Comparison of ENCODE assay signal across 39 mouse cellular contexts in genomic region chr5:7325594-7325993, GRCm38 (mm10). TPM values are rescaled to one million over a fixed set of nuclear protein-coding genes. Genes with fewer than 3 reads are reported as not detected.
DNase-seq lines count a peak whose midpoint lies in the region; ATAC-seq and TF ChIP-seq lines count a peak whose summit lies in the region.
"Had no signal": no experiment of that assay in that cellular context is flagged by ENCODE, and none has a peak within 500 bp of the region (broad histone marks: within the 10 kb centered on the region; RNA-seq: fewer than 3 reads in every experiment).

No protein-coding gene starts in this region.

- H3K4me2 ChIP-seq in hindbrain, embryonic 13.5 days: no peak overlapping the region
- no peak overlapping the region for H3K4me2 ChIP-seq in neural tube, embryonic 13.5 days
- H3K4me2 ChIP-seq in neural tube, embryonic 15.5 days: no peak overlapping the region
- H3K4me2 ChIP-seq in hindbrain, postnatal 0 days (ENCODE audit: low read depth, low read length): no peak overlapping the region
- no peak overlapping the region for H3K4me2 ChIP-seq in midbrain, postnatal 0 days (ENCODE audit: low read depth, low read length, poor library complexity, severe bottlenecking)
- H3K4me2 ChIP-seq: embryonic facial prominence, embryonic 13.5 days; limb, embryonic 13.5 days; liver, embryonic 11.5 days; midbrain, embryonic 12.5 days had no signal

- H3K9me3 ChIP-seq in hindbrain, embryonic 13.5 days: no peaks in the 10 kb centered on the region
- no peaks in the 10 kb centered on the region for H3K9me3 ChIP-seq in hindbrain, embryonic 10.5 days
- H3K9me3 ChIP-seq in neural tube, embryonic 13.5 days: no peaks in the 10 kb centered on the region
- H3K9me3 ChIP-seq in neural tube, embryonic 15.5 days (replicated peaks): no peaks in the 10 kb centered on the region
- no peaks in the 10 kb centered on the region for H3K9me3 ChIP-seq in hindbrain, postnatal 0 days (ENCODE audit: low read length)
- H3K9me3 ChIP-seq in midbrain, postnatal 0 days (ENCODE audit: low read length): no peaks in the 10 kb centered on the region
- H3K9me3 ChIP-seq: embryonic facial prominence, embryonic 13.5 days; forebrain, embryonic 10.5 days; heart, embryonic 10.5 days; limb, embryonic 13.5 days; midbrain, embryonic 12.5 days had no signal

- ATAC-seq in hindbrain, embryonic 13.5 days (ENCODE audit: low FRiP score): peak; percentile 54; the same call in 1 of the 2 replicates
- peak; percentile 63 for ATAC-seq in neural tube, embryonic 13.5 days (ENCODE audit: low read depth)
- no peak for ATAC-seq in neural tube, embryonic 15.5 days (ENCODE audit: low FRiP score)
- peak; percentile 53; the same call in 1 of the 2 replicates for ATAC-seq in hindbrain, postnatal 0 days
- ATAC-seq in midbrain, postnatal 0 days (ENCODE audit: low FRiP score): peak; percentile 49; the same call in 1 of the 2 replicates
- ATAC-seq: CD4-positive, CD25-positive, alpha-beta regulatory T cell, adult 4 months; inflammation-experienced regulatory T-cells, adult 6 months; liver, postnatal 0 days had no signal

- DNase-seq in hindbrain, embryonic 10.5 days (ENCODE audit: low spot score): no peak
- peak; percentile 54 for DNase-seq in hindbrain, postnatal 0 days (ENCODE audit: low spot score)
- DNase-seq in midbrain, postnatal 0 days (ENCODE audit: low spot score): peak; percentile 31
- DNase-seq in spleen, postnatal 36 days (ENCODE audit: low spot score in 2 of 2): no peak
- DNase-seq: adrenal gland, postnatal 14 days; cerebellum, adult 18-20 months; cerebellum, postnatal 10 days; gastrocnemius, postnatal 14 days; heart, postnatal 36 days; kidney, adult 11 months; kidney, postnatal 14 days; liver, postnatal 0 days; lung, postnatal 10 days; right cerebral cortex, postnatal 25 days; spleen, adult 18-20 months; thymus, adult 18-20 months; thymus, postnatal 25 days had no signal

- 66% methylated on average over 4 of the region's 4 CpGs for WGBS in hindbrain, embryonic 13.5 days
- WGBS in hindbrain, embryonic 10.5 days: 73% methylated on average over 4 of the region's 4 CpGs
- WGBS in neural tube, embryonic 13.5 days: 76% methylated on average over 4 of the region's 4 CpGs
- WGBS in neural tube, embryonic 15.5 days: 61% methylated on average over 4 of the region's 4 CpGs
- WGBS in hindbrain, postnatal 0 days: 41% methylated on average over 4 of the region's 4 CpGs
- 62% methylated on average over 4 of the region's 4 CpGs for WGBS in midbrain, postnatal 0 days

- no peak overlapping the region for H3K4me3 ChIP-seq in hindbrain, embryonic 13.5 days
- no peak overlapping the region for H3K4me3 ChIP-seq in hindbrain, embryonic 10.5 days
- no peak overlapping the region for H3K4me3 ChIP-seq in neural tube, embryonic 13.5 days
- no peak overlapping the region for H3K4me3 ChIP-seq in neural tube, embryonic 15.5 days (replicated peaks)
- H3K4me3 ChIP-seq in hindbrain, postnatal 0 days (ENCODE audit: low read length): no peak overlapping the region
- H3K4me3 ChIP-seq in midbrain, postnatal 0 days (ENCODE audit: low read depth, low read length): no peak overlapping the region
- H3K4me3 ChIP-seq: embryonic facial prominence, embryonic 13.5 days; forebrain, embryonic 10.5 days; heart, embryonic 10.5 days; limb, embryonic 13.5 days; midbrain, embryonic 12.5 days; myocyte had no signal

- H3K27ac ChIP-seq in hindbrain, embryonic 13.5 days: no peak overlapping the region
- H3K27ac ChIP-seq in hindbrain, embryonic 10.5 days: no peak overlapping the region
- no peak overlapping the region for H3K27ac ChIP-seq in neural tube, embryonic 13.5 days (replicated peaks)
- H3K27ac ChIP-seq in neural tube, embryonic 15.5 days (replicated peaks): no peak overlapping the region
- H3K27ac ChIP-seq in hindbrain, postnatal 0 days: no peak overlapping the region
- no peak overlapping the region for H3K27ac ChIP-seq in midbrain, postnatal 0 days (ENCODE audit: low read depth, low read length)
- H3K27ac ChIP-seq: embryonic facial prominence, embryonic 13.5 days; forebrain, embryonic 10.5 days; heart, embryonic 10.5 days; limb, embryonic 13.5 days; midbrain, embryonic 12.5 days; stomach, postnatal 0 days had no signal

- no peaks in the 10 kb centered on the region for H3K36me3 ChIP-seq in hindbrain, embryonic 13.5 days
- H3K36me3 ChIP-seq in hindbrain, embryonic 10.5 days: no peaks in the 10 kb centered on the region
- no peaks in the 10 kb centered on the region for H3K36me3 ChIP-seq in neural tube, embryonic 13.5 days
- H3K36me3 ChIP-seq in neural tube, embryonic 15.5 days: no peaks in the 10 kb centered on the region
- H3K36me3 ChIP-seq in hindbrain, postnatal 0 days (ENCODE audit: insufficient read depth, low read length): no peaks in the 10 kb centered on the region
- H3K36me3 ChIP-seq in midbrain, postnatal 0 days (ENCODE audit: insufficient read depth, low read length): no peaks in the 10 kb centered on the region
- H3K36me3 ChIP-seq: embryonic facial prominence, embryonic 13.5 days; forebrain, embryonic 10.5 days; heart, embryonic 10.5 days; limb, embryonic 13.5 days; midbrain, embryonic 12.5 days had no signal

- TF ChIP-seq CTCF in hindbrain, postnatal 0 days (IDR thresholded peaks at IDR 0.05; ENCODE audit: low read depth): no peak
- TF ChIP-seq CTCF in midbrain, postnatal 0 days (IDR thresholded peaks at IDR 0.05): no peak

- H3K27me3 ChIP-seq in hindbrain, embryonic 13.5 days: no peaks in the 10 kb centered on the region
- no peaks in the 10 kb centered on the region for H3K27me3 ChIP-seq in hindbrain, embryonic 10.5 days (ENCODE audit: insufficient read depth, poor library complexity, severe bottlenecking)
- no peaks in the 10 kb centered on the region for H3K27me3 ChIP-seq in neural tube, embryonic 13.5 days
- H3K27me3 ChIP-seq in neural tube, embryonic 15.5 days (replicated peaks): no peaks in the 10 kb centered on the region
- no peaks in the 10 kb centered on the region for H3K27me3 ChIP-seq in hindbrain, postnatal 0 days (ENCODE audit: insufficient read depth, low read length)
- no peaks in the 10 kb centered on the region for H3K27me3 ChIP-seq in midbrain, postnatal 0 days (ENCODE audit: insufficient read depth, low read length)
- H3K27me3 ChIP-seq: embryonic facial prominence, embryonic 13.5 days; limb, embryonic 13.5 days; midbrain, embryonic 12.5 days had no signal

- no peaks in the 10 kb centered on the region; the same call in none of the 2 replicates for H3K4me1 ChIP-seq in hindbrain, embryonic 13.5 days (replicated peaks)
- no peaks in the 10 kb centered on the region for H3K4me1 ChIP-seq in hindbrain, embryonic 10.5 days (replicated peaks)
- H3K4me1 ChIP-seq in neural tube, embryonic 13.5 days (replicated peaks): peaks cover 5% of the 10 kb centered on the region; the same call in 1 of the 2 replicates
- peaks cover 9% of the 10 kb centered on the region; the same call in 1 of the 2 replicates for H3K4me1 ChIP-seq in neural tube, embryonic 15.5 days
- peaks cover 4% of the 10 kb centered on the region; the same call in 1 of the 2 replicates for H3K4me1 ChIP-seq in hindbrain, postnatal 0 days (ENCODE audit: insufficient read depth, low read length)
- no peaks in the 10 kb centered on the region for H3K4me1 ChIP-seq in midbrain, postnatal 0 days (ENCODE audit: insufficient read depth, low read length)
- H3K4me1 ChIP-seq: embryonic facial prominence, embryonic 13.5 days; forebrain, embryonic 10.5 days; heart, embryonic 10.5 days; limb, embryonic 13.5 days; midbrain, embryonic 12.5 days had no signal

- no peak overlapping the region for H3K9ac ChIP-seq in hindbrain, embryonic 13.5 days
- no peak overlapping the region for H3K9ac ChIP-seq in neural tube, embryonic 13.5 days
- H3K9ac ChIP-seq in neural tube, embryonic 15.5 days (replicated peaks): no peak overlapping the region
- no peak overlapping the region for H3K9ac ChIP-seq in hindbrain, postnatal 0 days (replicated peaks; ENCODE audit: low read length)
- no peak overlapping the region for H3K9ac ChIP-seq in midbrain, postnatal 0 days (replicated peaks; ENCODE audit: low read length, poor library complexity, severe bottlenecking)
- H3K9ac ChIP-seq: embryonic facial prominence, embryonic 13.5 days; limb, embryonic 13.5 days; liver, postnatal 0 days; midbrain, embryonic 12.5 days had no signal

RNA-seq across cellular contexts. Expression of gene Zfp804b, which starts 19.0 kb away (rescaled TPM):
- 1.4 and 1.9 TPM in 2 replicates for polyA plus RNA-seq in hindbrain, embryonic 13.5 days (2015; fragmentation: Nextera tagmentation; extraction: Ambion mirVana)
- polyA plus RNA-seq in hindbrain, embryonic 10.5 days (2016; fragmentation: Nextera tagmentation; extraction: Ambion mirVana): 0.15 and 0.22 TPM in 2 replicates
- 1.5 and 2.1 TPM in 2 replicates for polyA plus RNA-seq in neural tube, embryonic 13.5 days (2015; fragmentation: Nextera tagmentation; extraction: Ambion mirVana)
- 3.8 and 4.1 TPM in 2 replicates for polyA plus RNA-seq in neural tube, embryonic 15.5 days (2015; fragmentation: Nextera tagmentation; extraction: Ambion mirVana)
- total RNA-seq in hindbrain, postnatal 0 days (2014; rRNA removed): 3.0 and 4.4 TPM in 2 replicates
- 3.0 and 3.2 TPM in 2 replicates for polyA plus RNA-seq in hindbrain, postnatal 0 days (2015; fragmentation: Nextera tagmentation; extraction: Ambion mirVana)
- total RNA-seq in midbrain, postnatal 0 days (2014; rRNA removed): 5.0 and 6.4 TPM in 2 replicates
- polyA plus RNA-seq in midbrain, postnatal 0 days (2015; fragmentation: Nextera tagmentation; extraction: Ambion mirVana): 3.0 and 3.5 TPM in 2 replicates
- total RNA-seq: common myeloid progenitor, adult 5-6 weeks; gastrocnemius, postnatal 14 days; granulocyte monocyte progenitor cell, adult 5-6 weeks; heart, postnatal 36 days; megakaryocyte progenitor cell, adult 5-6 weeks; neutrophil, adult 5-6 weeks had no signal
- polyA plus RNA-seq: CD4-positive, CD25-positive, alpha-beta regulatory T cell, adult 4 months; inflammation-experienced regulatory T-cells, adult 6 months; kidney, embryonic 14.5 days; liver, embryonic 11.5 days; liver, postnatal 0 days; myocyte had no signal

RNA-seq across cellular contexts. Expression of gene Tex47, which starts 21.7 kb away (rescaled TPM):
- polyA plus RNA-seq in hindbrain, embryonic 13.5 days (2015; fragmentation: Nextera tagmentation; extraction: Ambion mirVana): 0.39 and 1.4 TPM in 2 replicates
- 0.07 TPM in 1 of 2 replicates, not detected in the other for polyA plus RNA-seq in hindbrain, embryonic 10.5 days (2016; fragmentation: Nextera tagmentation; extraction: Ambion mirVana)
- polyA plus RNA-seq in neural tube, embryonic 13.5 days (2015; fragmentation: Nextera tagmentation; extraction: Ambion mirVana): 0.43 and 0.69 TPM in 2 replicates
- 0.97 and 1.5 TPM in 2 replicates for polyA plus RNA-seq in neural tube, embryonic 15.5 days (2015; fragmentation: Nextera tagmentation; extraction: Ambion mirVana)
- total RNA-seq in hindbrain, postnatal 0 days (2014; rRNA removed): not detected in 2 replicates
- polyA plus RNA-seq in hindbrain, postnatal 0 days (2015; fragmentation: Nextera tagmentation; extraction: Ambion mirVana): 0.45 and 0.76 TPM in 2 replicates
- total RNA-seq in midbrain, postnatal 0 days (2014; rRNA removed): not detected in 2 replicates
- 0.26 and 0.58 TPM in 2 replicates for polyA plus RNA-seq in midbrain, postnatal 0 days (2015; fragmentation: Nextera tagmentation; extraction: Ambion mirVana)
- total RNA-seq: adrenal gland, postnatal 14 days; common myeloid progenitor, adult 5-6 weeks; gastrocnemius, postnatal 14 days; granulocyte monocyte progenitor cell, adult 5-6 weeks; heart, postnatal 36 days; layer of hippocampus, postnatal 10 days; left cerebral cortex, adult 8-10 months; left cerebral cortex, postnatal 36 days; megakaryocyte progenitor cell, adult 5-6 weeks; neutrophil, adult 5-6 weeks had no signal
- polyA plus RNA-seq: CD4-positive, CD25-positive, alpha-beta regulatory T cell, adult 4 months; embryonic facial prominence, embryonic 13.5 days; heart, embryonic 16.5 days; inflammation-experienced regulatory T-cells, adult 6 months; kidney, embryonic 14.5 days; liver, embryonic 11.5 days; liver, postnatal 0 days; myocyte had no signal

Comparison
In these comparisons a context has a peak if more than half of its experiments do, and no peak if none do; other contexts are left out.
1. DNase-seq: peak in hindbrain, postnatal 0 days (single experiment) and midbrain, postnatal 0 days (single experiment); none in hindbrain, embryonic 10.5 days (single experiment) and spleen, postnatal 36 days (0 of 2).